Mouse (Mus musculus) lung, adult 2 months (tissue): Measurements from ENCODE around the gene Lmcd1. TPM values are rescaled to one million over a fixed set of nuclear protein-coding genes. Genes with fewer than 3 reads are reported as not detected.
"Not testable (repeated sequence)": the region's sequence is repeated elsewhere in the genome, so short reads cannot be mapped to it uniquely, and the experiment has no call there.

Source experiments
- DNase-seq: peaks from one replicate; pipeline ENCODE4 v3.0.0; 2022
- H3K4me1 ChIP-seq: fragments of 200-500 bp; 2 replicates; pipeline ENCODE4 v1.6.1; 2011; ENCODE audit warnings: low read length; ENCODE audit not compliant: control insufficient read depth, insufficient read depth
- H3K4me3 ChIP-seq: fragments of 200-500 bp; replicated peaks from 2 replicates; pipeline ENCODE3; 2011; ENCODE audit warnings: low read depth, mild to moderate bottlenecking, control low read depth, low read length; ENCODE audit errors: extremely low read depth
- CTCF ChIP-seq: fragments of 200-500 bp; IDR thresholded peaks from 2 replicates; pipeline ENCODE4 v1.5.1; 2011; ENCODE audit warnings: mild to moderate bottlenecking, low read length, control low read depth; ENCODE audit not compliant: insufficient read depth
- POLR2A ChIP-seq: fragments of 200-500 bp; IDR thresholded peaks from 2 replicates; pipeline ENCODE4 v1.6.1; 2011; ENCODE audit warnings: low read depth, mild to moderate bottlenecking, control low read depth, low read length, borderline replicate concordance; ENCODE audit errors: extremely low read depth
- WGBS: fragments of 180-500 bp; shearing (Covaris S2); methylation state at CpG from one replicate; pipeline ENCODE4 v1.1.7; 2018; 5-methylcytosine and 5-hydroxymethylcytosine counted together
- polyA plus RNA-seq: library from polyadenylated mRNA; depleted of rRNA; stranded (reverse); fragments of >200 nt; gene quantifications from 2 replicates; pipeline ENCODE4 v1.2.3, GENCODE M21; 2012; rRNA removed

Gene Lmcd1
- polyA plus RNA-seq = 11.9 and 13.6 TPM in 2 replicates

DNA sequence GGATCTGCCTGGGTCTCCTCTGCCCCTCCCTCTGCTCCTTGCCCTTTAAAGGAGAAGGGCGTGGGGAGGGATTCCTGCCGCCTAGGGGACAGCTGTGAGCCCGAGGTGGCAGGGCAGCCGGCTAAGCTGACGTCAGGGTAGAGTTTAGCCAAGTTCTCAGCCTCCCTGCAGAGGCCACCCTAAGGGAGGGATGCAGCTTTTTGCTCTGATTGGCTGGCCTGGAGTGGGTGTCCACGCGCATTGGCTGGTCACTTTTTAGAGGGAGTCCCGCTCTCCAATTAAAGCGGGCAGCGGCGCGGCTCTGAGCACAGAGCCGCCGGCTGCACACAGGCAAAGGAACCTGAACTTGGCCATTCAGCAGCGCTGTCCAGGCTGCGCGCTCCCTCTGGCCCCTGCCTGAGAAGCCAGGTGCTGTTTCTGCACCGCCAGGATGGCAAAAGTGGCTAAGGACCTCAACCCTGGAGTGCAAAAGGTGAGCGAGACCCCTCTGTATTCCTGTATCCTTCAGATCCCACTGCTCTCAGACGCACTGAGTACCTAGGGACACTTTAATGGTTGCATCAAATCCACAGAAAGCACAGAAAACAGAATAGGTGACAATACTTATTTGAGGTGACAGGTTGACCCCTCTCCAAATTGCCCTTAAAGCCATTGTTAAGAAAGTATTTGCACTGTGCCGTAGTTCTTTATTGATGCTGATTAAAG, at the start of gene Lmcd1:
Gene Lmcd1, plus strand, starts transcription at position 258 of the 705 bp plus-strand sequence.
- peaks cover 2% of the 10 kb centered on the region for H3K4me1 ChIP-seq
- WGBS = 2% methylated on average over 21 of the region's 21 CpGs
- peak; percentile 78 for DNase-seq
- H3K4me3 ChIP-seq = peak within 1 kb of the TSS; percentile 48
- TF ChIP-seq POLR2A = peak; percentile 73; the same call in 1 of the 2 replicates
- TF ChIP-seq CTCF = no peak

DNA sequence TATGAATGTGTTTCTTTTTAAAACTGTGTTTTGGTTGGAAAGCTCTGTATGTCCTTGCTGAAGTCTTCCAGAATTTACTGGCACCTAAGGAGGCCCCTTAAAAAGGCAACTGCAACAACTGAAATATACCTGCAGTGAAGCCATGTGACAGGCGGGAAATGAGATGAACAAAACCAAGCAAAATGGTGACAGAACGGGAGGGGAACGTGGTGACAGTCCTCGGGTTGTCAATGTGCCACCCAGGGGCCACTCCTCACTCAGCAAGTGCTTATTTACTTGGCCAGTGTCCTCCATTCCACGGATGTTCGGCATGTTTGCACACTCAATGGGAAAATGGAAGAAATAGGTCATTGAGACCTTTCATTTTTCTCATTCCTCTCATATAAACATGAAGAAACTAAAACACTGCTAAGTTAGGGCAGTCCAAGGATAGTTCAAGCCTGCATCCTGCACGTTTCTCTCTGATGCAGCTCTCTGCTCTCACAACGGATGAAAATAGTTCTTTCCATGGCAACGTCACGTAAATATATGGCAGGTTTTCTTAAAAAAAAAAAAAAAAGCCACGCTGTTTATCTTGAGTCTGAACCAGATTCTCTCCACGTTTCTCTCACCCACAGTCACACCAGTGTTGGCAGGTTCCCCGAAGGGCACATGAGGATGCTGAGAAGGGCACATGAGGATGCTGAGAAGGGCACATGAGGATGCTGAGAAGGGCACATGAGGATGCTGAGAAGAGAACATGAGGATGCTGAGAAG, 49.5 kb upstream of the Lmcd1 start:
- Histone ChIP-seq H3K4me3 (no peak overlapping the region), H3K4me1 (no peaks in the 10 kb centered on the region)
- no peak for DNase-seq
- 47% methylated on average over 13 of the region's 13 CpGs for WGBS
- no peak for TF ChIP-seq CTCF
- TF ChIP-seq POLR2A = no peak

DNA sequence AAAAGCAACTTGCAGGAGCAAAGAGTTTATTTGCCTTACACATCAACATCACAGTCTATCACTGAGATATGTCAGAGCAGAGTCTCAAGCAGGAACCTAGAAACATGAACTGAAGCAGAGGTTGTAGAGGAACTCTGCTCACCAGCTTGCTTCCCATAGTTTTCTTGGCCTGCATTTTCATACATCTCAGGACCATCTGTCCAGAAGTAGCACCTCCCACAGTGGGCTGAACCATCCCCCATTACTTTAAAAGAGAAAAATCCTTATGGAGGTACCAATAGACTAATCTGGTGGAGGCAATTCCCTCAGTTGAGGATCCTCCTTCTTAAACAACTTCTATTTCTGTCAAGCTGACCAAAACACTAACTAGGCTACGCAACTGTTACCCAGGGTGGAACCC, 36.8 kb upstream of the Lmcd1 start:
- no peak for TF ChIP-seq POLR2A
- no peak for TF ChIP-seq CTCF
- H3K4me1 ChIP-seq = no peaks in the 10 kb centered on the region
- 98% methylated on average over 1 of the region's 1 CpGs for WGBS

DNA sequence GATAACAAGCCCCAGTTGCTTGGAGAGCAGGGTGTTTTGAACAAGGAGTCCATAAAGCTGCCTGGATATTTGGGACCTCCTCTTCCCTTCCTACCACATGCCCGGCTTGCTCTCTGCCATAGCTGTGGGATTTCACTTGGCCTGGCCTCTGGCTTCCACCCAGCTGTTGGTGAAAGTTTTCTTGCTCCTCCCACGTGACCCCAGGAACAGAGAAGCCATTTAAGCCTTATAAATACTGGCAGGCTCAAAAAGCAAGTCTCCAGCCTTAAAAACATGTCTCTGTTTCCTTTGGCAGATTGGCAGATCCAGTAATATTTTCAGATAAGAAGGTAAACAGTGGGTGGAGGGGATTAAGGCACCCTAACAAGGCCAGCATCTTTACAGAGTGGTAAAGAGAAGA, 31.3 kb upstream of the Lmcd1 start:
- H3K4me3 ChIP-seq = no peak overlapping the region
- DNase-seq = no peak
- peaks cover 4% of the 10 kb centered on the region; the same call in 1 of the 2 replicates for H3K4me1 ChIP-seq
- WGBS = 71% methylated on average over 2 of the region's 2 CpGs
- TF ChIP-seq CTCF (no peak), POLR2A (no peak)

More for the DNA sequence above, 36.8 kb upstream of the Lmcd1 start:
- no peak for DNase-seq
- no peak overlapping the region for H3K4me3 ChIP-seq

DNA sequence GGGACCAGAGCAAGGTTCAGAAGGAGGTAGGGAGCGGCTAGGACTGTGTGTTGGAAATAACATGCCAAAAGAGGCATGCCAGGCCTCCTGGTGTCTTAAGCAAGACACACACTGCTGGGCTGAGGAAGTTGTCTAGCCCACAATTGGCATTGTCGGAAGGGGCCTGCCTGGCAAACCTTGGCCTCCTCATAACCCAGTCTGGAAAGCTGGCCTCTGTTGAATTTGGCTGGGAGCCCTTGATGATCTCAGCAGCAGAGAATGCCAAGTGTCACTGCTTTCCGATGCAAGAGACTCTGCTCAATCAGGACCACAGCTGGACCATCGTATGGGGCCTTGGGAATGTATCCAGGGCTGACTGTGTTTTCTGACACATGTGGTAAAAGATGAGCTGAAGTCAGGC, 27.9 kb upstream of the Lmcd1 start:
- DNase-seq = peak; percentile 66
- H3K4me3 ChIP-seq = no peak overlapping the region
- no peak for TF ChIP-seq POLR2A
- TF ChIP-seq CTCF = no peak
- WGBS = 12% methylated on average over 4 of the region's 4 CpGs
- peaks cover 4% of the 10 kb centered on the region; the same call in 1 of the 2 replicates for H3K4me1 ChIP-seq

DNA sequence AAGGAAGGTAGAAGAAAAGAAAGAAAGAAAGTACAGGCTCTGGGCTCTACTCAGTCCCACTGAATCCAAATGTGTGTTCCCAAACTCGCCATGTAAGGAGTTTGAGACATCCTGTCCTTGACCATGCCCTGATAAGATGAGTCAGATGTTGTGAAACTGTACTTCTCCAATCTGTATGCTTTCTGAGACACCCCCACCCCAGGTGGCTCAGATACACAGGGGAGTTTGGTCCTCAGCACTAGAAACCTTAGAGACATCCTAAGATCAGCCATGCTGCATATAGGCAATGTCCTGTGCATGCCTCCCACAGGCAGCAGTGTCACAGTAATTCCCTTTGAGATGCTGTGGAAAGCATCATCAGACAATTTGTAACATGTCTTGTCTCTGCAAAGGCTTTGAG, 26.9 kb upstream of the Lmcd1 start:
- TF ChIP-seq CTCF (no peak), POLR2A (no peak)
- no peak for DNase-seq
- Histone ChIP-seq H3K4me3 (no peak overlapping the region), H3K4me1 (peaks cover 4% of the 10 kb centered on the region; the same call in 1 of the 2 replicates)
- WGBS = 75% methylated on average over 1 of the region's 1 CpGs

DNA sequence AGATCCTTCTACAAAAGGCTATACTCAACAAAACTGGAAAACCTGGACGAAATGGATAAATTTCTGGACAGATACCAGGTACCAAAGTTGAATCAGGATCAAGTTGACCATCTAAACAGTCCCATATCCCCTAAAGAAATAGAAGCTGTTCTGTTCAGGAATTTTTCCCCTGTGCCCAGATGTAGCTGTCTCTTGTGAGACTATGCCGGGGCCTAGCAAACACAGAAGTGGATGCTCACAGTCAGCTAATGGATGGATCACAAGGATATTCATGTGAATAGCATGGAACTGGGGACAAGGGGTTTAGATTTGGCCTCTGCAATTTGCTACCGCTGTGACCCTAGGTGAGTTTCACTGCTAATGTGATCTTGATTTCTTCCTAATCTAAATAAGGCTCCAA, 19.6 kb upstream of the Lmcd1 start:
- DNase-seq, H3K4me1 ChIP-seq, H3K4me3 ChIP-seq: not testable (repeated sequence)
- WGBS = 94% methylated on average over 3 of the region's 3 CpGs

DNA sequence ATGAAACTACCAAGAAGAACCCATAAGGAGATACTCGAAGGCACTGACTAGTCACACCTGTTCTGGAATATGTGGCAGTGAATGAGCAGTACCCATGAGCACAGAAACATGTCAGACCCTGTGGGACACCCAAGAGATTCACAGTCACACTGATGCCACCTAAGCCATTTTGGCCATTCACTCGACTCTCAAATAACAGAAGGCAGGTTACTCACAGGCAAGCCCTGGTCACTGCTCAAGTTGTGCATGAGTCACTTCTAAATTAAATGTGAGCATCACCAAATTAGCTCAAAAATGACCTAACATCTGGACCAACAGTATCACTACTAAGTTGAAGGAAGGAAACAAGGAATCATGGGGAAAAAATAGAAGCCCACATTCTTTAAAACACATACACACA, 18.6 kb upstream of the Lmcd1 start:
- DNase-seq = no peak
- 79% methylated on average over 2 of the region's 2 CpGs for WGBS
- no peak overlapping the region for H3K4me3 ChIP-seq

DNA sequence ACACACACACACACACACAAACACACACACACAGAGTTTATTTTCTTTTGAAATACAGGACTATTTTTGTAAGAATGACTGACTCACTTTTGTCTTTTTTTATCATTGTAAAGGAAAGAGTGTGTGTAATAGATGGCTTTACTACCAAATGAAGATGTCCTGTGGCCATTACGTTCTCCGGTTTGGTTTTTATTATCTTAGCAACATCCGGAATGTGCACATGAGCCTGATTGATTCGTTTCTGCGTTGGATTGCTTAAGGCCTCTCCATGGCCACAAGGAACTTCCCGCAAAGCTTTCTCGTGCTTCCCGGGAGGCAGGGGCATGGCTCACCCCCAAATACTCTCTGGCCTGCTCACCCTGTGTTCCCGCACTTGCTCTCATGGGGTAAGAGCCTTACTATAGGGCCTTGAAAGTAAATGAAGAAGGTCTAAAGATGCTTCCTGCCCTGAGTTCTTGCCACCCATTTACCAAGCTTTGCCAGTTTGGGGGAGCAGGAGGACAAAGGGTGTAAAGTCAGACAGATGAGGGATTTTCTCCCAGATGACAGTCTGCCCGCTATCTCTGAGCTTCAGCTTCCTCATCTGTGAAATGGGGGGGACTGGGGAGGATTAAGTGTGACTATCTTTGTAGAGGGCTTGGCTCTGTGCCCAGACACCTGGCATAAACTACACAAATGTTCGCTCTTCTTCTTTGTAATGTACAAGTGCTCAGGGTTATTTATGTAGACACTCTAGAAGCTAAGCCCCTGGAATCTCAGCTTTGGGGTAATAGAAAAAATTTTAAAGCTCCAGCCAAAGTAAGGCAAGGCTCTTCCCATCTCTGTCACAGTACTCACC, 18.0 kb upstream of the Lmcd1 start:
- WGBS = 47% methylated on average over 11 of the region's 11 CpGs
- no peak for DNase-seq
- TF ChIP-seq CTCF = no peak
- no peak for TF ChIP-seq POLR2A
- Histone ChIP-seq H3K4me3 (no peak overlapping the region), H3K4me1 (no peaks in the 10 kb centered on the region; the same call in 1 of the 2 replicates)

More for the DNA sequence above, 18.6 kb upstream of the Lmcd1 start:
- TF ChIP-seq POLR2A = no peak
- TF ChIP-seq CTCF = no peak
- no peaks in the 10 kb centered on the region; the same call in 1 of the 2 replicates for H3K4me1 ChIP-seq
